Mouse (Mus musculus) bone marrow, adult 2 months (tissue): ENCODE data around the gene Mnt.

Experiments
- CTCF ChIP-seq: fragments of 200-500 bp; IDR thresholded peaks from 2 replicates; pipeline ENCODE4 v1.5.1; 2011; ENCODE audit warnings: low read length, control low read depth; ENCODE audit not compliant: control insufficient read depth, insufficient read depth
- POLR2A ChIP-seq: fragments of 200-500 bp; IDR thresholded peaks from 2 replicates; pipeline ENCODE4 v1.6.1; 2011; ENCODE audit warnings: low read depth, mild to moderate bottlenecking, control low read depth, low read length, borderline replicate concordance; ENCODE audit not compliant: control insufficient read depth

DNA sequence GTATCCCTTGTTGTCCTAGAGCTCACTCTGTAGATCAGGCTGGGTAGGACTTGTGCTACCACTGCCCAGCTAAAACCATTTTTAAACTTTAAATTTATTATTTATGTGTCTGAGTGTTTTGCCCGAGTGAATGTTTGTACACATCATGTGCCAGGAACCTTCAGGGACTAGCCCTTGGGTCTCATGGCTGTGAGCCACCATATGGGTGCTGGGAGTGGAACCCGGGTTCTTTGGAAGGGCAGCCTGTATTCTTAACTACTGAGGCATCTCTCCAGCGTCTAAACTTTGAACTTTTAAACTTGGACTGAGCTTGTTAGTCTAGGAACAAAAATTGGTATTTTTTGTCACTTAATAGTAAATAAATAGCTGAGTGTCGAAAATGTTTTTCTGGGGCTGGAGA is 37.8 kb upstream of the Mnt start:
- TF ChIP-seq POLR2A (no peak), CTCF (no peak)
